Mouse (Mus musculus) heart, adult 8-10 months (tissue): ENCODE results near the gene Ccr10. TPM values are rescaled to one million over a fixed set of nuclear protein-coding genes. Genes with fewer than 3 reads are reported as not detected.
A peak's percentile ranks its signal among the peaks of the same experiment; 100 is the strongest.

Experiments
- DNase-seq: peaks from one replicate; pipeline ENCODE4 v3.0.0; 2022; ENCODE audit warnings: low spot score
- total RNA-seq, 4 experiments: library from RNA; stranded (reverse); gene quantifications; 2 replicates each; pipeline ENCODE4 v1.2.4; 2022

Gene Ccr10
- under 1 TPM in 2 of 4 experiments, not detected in 2; 0.14 to 0.19 TPM for total RNA-seq

- no peak for DNase-seq
These were observed at the start of gene Ccr10 for GRCm38 (mm10) chr11:101174851-101175628. Ccr10 (minus strand) TSS chr11:101175443.

GRCm38 (mm10) chr11:101224337-101224736 lies 49.1 kb upstream of the Ccr10 start:
- no peak for DNase-seq

GRCm38 (mm10) chr11:101221306-101221986 lies 46.2 kb upstream of the Ccr10 start:
- DNase-seq = no peak

- no peak for DNase-seq
These were observed 45.6 kb upstream of the Ccr10 start for GRCm38 (mm10) chr11:101220853-101221252.

- DNase-seq = no peak
These were observed 43.3 kb upstream of the Ccr10 start for GRCm38 (mm10) chr11:101218436-101219055.

- DNase-seq = no peak
These were observed 41.7 kb upstream of the Ccr10 start for GRCm38 (mm10) chr11:101216936-101217335.

GRCm38 (mm10) chr11:101211970-101212369 lies 36.7 kb upstream of the Ccr10 start:
- DNase-seq = peak; percentile 88

GRCm38 (mm10) chr11:101200986-101201385 lies 25.7 kb upstream of the Ccr10 start:
- no peak for DNase-seq

- DNase-seq = no peak
These were observed 24.3 kb upstream of the Ccr10 start for GRCm38 (mm10) chr11:101199555-101199954.

GRCm38 (mm10) chr11:101196175-101196574 lies 20.9 kb upstream of the Ccr10 start:
- no peak for DNase-seq

- no peak for DNase-seq
These were observed 20.3 kb upstream of the Ccr10 start for GRCm38 (mm10) chr11:101195571-101195970.

- no peak for DNase-seq
These were observed 19.9 kb upstream of the Ccr10 start for GRCm38 (mm10) chr11:101195101-101195500.

GRCm38 (mm10) chr11:101194643-101195042 lies 19.4 kb upstream of the Ccr10 start:
- DNase-seq = no peak

GRCm38 (mm10) chr11:101194137-101194536 lies 18.9 kb upstream of the Ccr10 start:
- DNase-seq = no peak

GRCm38 (mm10) chr11:101193076-101193475 lies 17.8 kb upstream of the Ccr10 start:
- no peak for DNase-seq

- no peak for DNase-seq
These were observed 17.4 kb upstream of the Ccr10 start for GRCm38 (mm10) chr11:101192646-101193045.

- no peak for DNase-seq
These were observed 16.8 kb upstream of the Ccr10 start for GRCm38 (mm10) chr11:101191919-101192470.

GRCm38 (mm10) chr11:101190913-101191907 lies 16.0 kb upstream of the Ccr10 start:
- DNase-seq = no peak

GRCm38 (mm10) chr11:101190181-101190912 lies 15.1 kb upstream of the Ccr10 start:
- no peak for DNase-seq

- DNase-seq = peak; percentile 75
These were observed 14.4 kb upstream of the Ccr10 start for GRCm38 (mm10) chr11:101189495-101190180.
